Mouse (Mus musculus): ENCODE data around the gene Gm39566.

Gene Gm39566

GRCm38 (mm10) chr11:69761868-69762267, 53.2 kb downstream of the Gm39566 start, which contains the start of gene Slc35g3:
Slc35g3 (minus strand) TSS chr11:69761968.
- DNase-seq (ENCODE audit: low read depth, low spot score): no peak
